Mouse (Mus musculus) cerebellum, postnatal 4 days (tissue): ENCODE data around the gene Gm10309.
A peak's percentile ranks its signal among the peaks of the same experiment; 100 is the strongest.

Experiments used
- DNase-seq, 2 experiments: peaks; one replicate each; pipeline ENCODE4 v3.0.0; 2022; ENCODE audit warnings: low spot score in 2 of 2, mixed read lengths in 1 of 2

The Gm10309 gene

GRCm38 (mm10) chr17:86505183-86505631 is at the start of gene Gm10309:
Gm10309 (minus strand) TSS chr17:86505232.
- DNase-seq = peak in 1 of 2 experiments; percentile 22

GRCm38 (mm10) chr17:86551995-86552394 is 47.0 kb upstream of the Gm10309 start:
- no peak for DNase-seq

- no peak for DNase-seq
Observed at GRCm38 (mm10) chr17:86551561-86551960, 46.5 kb upstream of the Gm10309 start.

- DNase-seq = no peak
Observed at GRCm38 (mm10) chr17:86549128-86549527, 44.1 kb upstream of the Gm10309 start.

- DNase-seq = no peak
Observed at GRCm38 (mm10) chr17:86546529-86546928, 41.5 kb upstream of the Gm10309 start.

GRCm38 (mm10) chr17:86539881-86540430 is 34.9 kb upstream of the Gm10309 start:
- no peak for DNase-seq

- DNase-seq = peak; percentile 49 to 78
Observed at GRCm38 (mm10) chr17:86535827-86536656, 31.0 kb upstream of the Gm10309 start.

GRCm38 (mm10) chr17:86535096-86535495 is 30.1 kb upstream of the Gm10309 start:
- DNase-seq = peak in 1 of 2 experiments; percentile 30

- DNase-seq = no peak
Observed at GRCm38 (mm10) chr17:86533549-86533851, 28.5 kb upstream of the Gm10309 start.

GRCm38 (mm10) chr17:86532783-86533548 is 27.9 kb upstream of the Gm10309 start:
- DNase-seq = no peak

- DNase-seq = no peak
Observed at GRCm38 (mm10) chr17:86531231-86531630, 26.2 kb upstream of the Gm10309 start.

GRCm38 (mm10) chr17:86529411-86529810 is 24.4 kb upstream of the Gm10309 start:
- no peak for DNase-seq

- DNase-seq = no peak
Observed at GRCm38 (mm10) chr17:86529003-86529402, 24.0 kb upstream of the Gm10309 start.

GRCm38 (mm10) chr17:86527298-86527697 is 22.3 kb upstream of the Gm10309 start:
- no peak for DNase-seq

- DNase-seq = no peak
Observed at GRCm38 (mm10) chr17:86526016-86526415, 21.0 kb upstream of the Gm10309 start.

GRCm38 (mm10) chr17:86525075-86525474 is 20.0 kb upstream of the Gm10309 start:
- DNase-seq = no peak

GRCm38 (mm10) chr17:86523843-86524242 is 18.8 kb upstream of the Gm10309 start:
- DNase-seq = no peak

- DNase-seq = no peak
Observed at GRCm38 (mm10) chr17:86523374-86523773, 18.3 kb upstream of the Gm10309 start.

GRCm38 (mm10) chr17:86522649-86523048 is 17.6 kb upstream of the Gm10309 start:
- no peak for DNase-seq

GRCm38 (mm10) chr17:86521252-86521651 is 16.2 kb upstream of the Gm10309 start:
- no peak for DNase-seq

- no peak for DNase-seq
Observed at GRCm38 (mm10) chr17:86518604-86519003, 13.6 kb upstream of the Gm10309 start.

GRCm38 (mm10) chr17:86516630-86517029 is 11.6 kb upstream of the Gm10309 start:
- DNase-seq = no peak
